Mouse (Mus musculus) activated CD4-positive, CD25-positive, alpha-beta regulatory T cell, adult 4 months (primary cell): Measurements from ENCODE around the gene Col4a2. TPM values are rescaled to one million over a fixed set of nuclear protein-coding genes. Genes with fewer than 3 reads are reported as not detected.

Experiments used
- ATAC-seq: one replicate; pipeline ENCODE4 v1.8.0; 2017
- polyA plus RNA-seq, 2 experiments: library from polyadenylated mRNA; unstranded; fragments of 100-300 nt; shearing (Covaris generic); gene quantifications; one replicate each; pipeline ENCODE4 v1.2.1; 2017

The Col4a2 gene
- polyA plus RNA-seq, 2 experiments from 2014 or later, result not detected

GRCm38 (mm10) chr8:11297141-11297838, 15.3 kb upstream of the Col4a2 start:
- ATAC-seq, result no peak

- ATAC-seq, result no peak
These were observed 13.9 kb upstream of the Col4a2 start for GRCm38 (mm10) chr8:11298531-11299316.

DNA sequence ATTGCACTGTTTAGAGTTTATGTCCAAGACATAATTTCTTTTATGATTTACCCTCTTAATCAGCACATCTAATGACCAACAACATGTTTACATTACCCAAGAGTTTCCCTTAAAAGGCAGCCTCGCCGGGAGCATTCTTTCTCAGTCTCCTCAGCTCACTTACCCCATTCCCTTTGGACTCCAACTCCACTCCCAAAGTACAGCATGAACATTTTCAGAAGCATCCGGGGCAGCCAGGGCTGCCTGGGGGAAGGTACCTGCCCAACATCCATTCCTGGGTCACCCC, 13.3 kb upstream of the Col4a2 start:
- ATAC-seq, result no peak

DNA sequence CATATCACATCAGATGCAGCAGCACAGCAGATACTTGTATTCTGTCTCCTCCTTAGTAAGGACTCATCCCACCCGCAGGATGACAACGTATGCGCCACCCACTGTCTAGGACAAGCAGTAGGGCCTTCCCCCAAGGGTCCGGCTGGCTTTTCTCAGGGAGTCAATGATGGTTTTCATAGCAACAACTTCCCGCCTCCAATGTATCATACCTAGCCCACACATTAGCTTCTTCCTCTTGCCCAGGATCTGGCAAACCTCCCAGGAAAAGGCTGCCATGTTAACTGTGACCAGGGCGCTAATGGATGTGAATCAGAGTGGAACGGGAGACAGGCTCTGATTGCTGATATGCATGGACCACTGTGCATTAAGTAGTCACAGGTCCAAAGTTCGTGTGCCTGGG, 12.2 kb upstream of the Col4a2 start:
- no peak for ATAC-seq

DNA sequence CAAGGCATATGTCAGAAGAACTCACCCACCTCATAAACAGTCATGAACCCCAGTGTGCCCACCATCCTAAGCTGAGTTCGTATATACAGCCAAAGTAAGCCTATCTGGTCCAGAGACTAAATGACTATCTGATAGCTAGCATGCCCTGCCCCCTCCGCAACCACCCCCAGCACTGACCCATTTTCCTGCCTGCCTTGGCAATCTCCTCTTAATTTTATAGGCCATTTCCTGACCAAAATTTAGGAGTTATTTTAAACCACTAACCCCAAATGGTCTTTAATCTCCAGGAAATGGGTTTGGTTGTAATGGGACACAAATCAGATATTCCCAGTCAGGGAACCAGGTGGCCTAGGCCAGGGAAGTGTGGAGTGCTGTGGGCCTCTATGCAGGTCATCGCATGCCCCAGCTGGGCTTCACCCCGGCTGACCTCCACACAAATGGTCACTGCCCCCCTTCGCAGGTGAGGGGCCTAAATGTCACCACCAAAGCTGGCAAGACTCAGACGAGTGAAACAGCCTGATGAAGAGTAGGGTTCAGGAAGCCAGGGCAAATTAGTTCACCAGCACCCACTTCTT, 8.5 kb upstream of the Col4a2 start:
- ATAC-seq, result no peak

- no peak for ATAC-seq
These were observed 7.1 kb upstream of the Col4a2 start for GRCm38 (mm10) chr8:11305539-11305938.

GRCm38 (mm10) chr8:11307451-11307850, 5.2 kb upstream of the Col4a2 start:
- no peak for ATAC-seq

- ATAC-seq, result no peak
These were observed 4.0 kb upstream of the Col4a2 start for GRCm38 (mm10) chr8:11308570-11308998.

DNA sequence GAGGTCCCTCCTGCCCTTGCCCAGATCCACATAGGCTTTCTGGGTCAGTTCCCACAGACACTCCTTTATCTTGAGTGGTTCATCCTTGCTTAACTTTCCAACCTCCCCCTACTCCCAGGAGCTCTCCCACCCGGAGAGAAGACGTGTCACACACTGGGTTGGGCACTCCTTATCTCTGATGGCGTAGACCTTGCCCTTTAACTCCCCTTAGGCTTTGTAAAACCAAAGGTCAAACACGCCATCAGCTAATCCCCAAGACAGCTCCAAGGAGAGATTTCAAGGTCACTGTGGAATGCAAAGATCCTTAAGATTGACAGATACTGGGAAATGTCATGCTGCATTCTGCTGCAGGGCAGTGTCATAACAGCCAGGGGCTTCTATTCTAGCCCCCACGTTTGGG, 3.4 kb upstream of the Col4a2 start:
- ATAC-seq, result no peak

GRCm38 (mm10) chr8:11310049-11310448, 2.6 kb upstream of the Col4a2 start:
- ATAC-seq, result no peak

DNA sequence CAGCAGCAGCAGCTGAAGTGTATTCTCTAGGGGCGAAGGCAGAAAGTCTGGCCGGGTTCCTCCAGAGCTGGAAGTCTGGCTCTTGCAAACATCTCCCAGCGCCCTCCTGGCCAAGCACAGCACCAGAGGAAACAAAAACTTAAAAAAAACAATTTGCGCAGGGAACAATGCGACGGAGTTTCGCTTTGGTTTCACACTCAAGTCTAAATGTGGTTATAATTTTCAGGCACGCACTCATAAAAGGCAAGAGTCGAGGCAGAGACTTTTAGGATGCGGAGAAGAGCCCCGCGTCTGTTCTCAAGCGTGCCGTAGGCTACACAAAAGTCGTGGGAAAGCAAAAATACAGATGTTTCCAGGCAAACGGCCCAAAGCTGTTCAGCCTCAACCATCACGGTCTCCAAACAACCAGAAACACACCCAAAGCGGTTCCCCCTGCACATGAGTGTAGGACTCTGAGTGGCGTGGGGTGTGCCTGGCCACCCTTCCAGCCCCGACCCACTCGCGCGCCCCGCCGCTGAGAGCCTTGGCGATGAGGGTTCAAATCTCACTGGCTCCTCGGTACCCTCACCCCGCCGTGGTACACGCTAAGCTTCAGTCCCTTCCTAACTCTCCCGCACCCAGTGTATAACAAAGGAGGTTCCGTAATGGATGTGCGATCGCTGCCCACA, 790 bp upstream of the Col4a2 start:
- ATAC-seq, result no peak

DNA sequence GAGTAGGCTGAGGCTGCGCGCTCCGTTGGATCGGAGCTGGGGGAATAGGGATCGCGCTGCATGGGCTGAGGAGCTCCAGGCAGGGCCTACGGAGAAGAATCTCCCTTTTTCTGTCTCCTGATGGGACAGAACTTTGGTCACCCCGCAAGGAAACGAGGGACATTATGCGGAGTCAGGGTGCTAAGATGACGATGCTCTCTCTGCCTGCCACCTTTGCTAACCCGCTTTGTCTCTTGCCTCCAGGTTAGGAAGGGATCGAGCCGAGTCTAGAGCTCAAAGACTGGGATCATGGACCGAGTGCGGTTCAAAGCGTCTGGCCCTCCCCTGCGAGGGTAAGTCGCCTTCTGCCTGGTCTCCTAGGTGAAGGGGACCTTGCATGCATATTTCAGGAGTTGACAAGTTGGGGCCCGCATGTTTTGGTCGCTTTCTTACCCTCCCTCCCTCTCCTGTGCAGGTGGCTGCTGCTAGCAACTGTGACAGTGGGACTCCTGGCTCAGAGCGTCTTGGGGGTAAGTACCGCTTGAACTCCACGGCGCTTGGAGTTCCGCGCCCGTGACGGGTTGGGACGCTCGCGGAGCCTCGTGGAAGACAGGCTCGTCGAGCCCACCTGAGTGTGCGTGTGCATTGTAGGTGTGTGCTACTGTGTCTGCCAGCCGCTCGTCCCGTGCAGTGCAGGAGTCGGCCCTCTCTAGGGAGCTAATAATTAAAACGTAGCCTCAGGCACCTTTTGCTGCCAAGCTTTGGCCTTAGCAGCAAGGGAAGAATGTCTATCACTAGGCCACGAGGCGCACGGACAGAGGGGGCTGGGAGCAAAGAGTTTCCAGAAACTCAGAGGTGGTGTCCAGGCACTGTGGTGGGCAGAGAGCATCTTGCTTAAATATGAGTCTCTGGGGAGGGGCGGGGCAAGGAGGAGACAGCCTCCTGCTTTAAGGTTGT, 839 bp downstream of the Col4a2 start:
- no peak for ATAC-seq

DNA sequence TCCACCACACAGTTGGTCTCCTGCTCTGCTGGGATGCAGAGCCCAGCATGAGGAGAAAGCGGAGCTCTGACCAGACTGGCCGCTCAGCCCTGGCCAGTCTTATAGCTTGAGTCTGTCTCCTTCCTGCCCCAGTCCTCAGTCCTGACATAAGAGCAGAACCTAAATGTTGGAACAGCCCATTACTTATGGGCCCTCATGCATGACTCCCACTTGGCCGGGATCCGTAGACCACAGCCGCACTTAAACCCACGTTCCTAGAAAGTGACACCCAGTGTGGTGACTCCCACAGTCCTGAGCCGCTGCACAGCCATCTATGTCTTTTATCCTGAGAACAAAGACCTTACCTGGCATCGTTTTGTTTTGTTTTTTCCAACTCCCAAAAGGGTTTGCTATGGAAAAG, 2.0 kb downstream of the Col4a2 start:
- no peak for ATAC-seq

DNA sequence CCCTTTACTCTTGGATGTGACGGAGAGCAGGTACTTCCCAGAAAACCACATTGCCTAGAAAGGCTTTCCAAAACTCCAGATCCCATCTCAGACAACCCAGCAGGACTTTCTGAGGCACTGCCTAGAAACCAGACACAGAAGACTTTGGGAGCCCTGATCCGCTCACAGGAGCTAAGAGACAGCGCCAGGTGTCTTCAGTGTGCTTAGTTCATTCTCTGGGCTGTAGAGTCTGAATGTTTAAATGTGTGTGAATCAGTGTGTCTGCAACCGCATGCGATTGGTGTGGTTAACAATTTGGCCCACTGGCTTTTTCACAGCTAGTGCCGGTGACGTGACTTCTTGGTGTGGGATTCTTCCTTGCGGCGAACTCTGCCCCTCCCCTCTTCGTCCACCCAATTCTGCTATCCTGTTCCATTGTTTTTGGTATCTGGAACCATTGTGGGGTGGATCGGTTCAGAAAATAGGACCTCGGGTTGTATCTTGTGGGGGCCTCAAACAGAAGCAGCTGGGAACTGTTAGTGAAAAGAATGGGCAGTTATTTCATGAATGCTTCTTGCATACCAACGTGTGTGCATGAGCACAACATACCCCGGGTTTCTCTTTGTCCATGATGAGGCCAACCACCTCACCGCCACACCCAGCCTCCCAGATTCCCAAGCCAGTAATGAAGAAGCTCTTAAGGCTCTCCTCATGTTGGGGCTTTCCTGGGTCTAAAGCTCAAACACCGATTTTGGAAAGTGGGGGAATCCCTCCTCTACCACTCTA, 2.8 kb downstream of the Col4a2 start:
- ATAC-seq, result no peak

GRCm38 (mm10) chr8:11316118-11316517, 3.5 kb downstream of the Col4a2 start:
- ATAC-seq, result no peak

GRCm38 (mm10) chr8:11319405-11319804, 6.8 kb downstream of the Col4a2 start:
- ATAC-seq, result no peak

- ATAC-seq, result no peak
These were observed 9.2 kb downstream of the Col4a2 start for GRCm38 (mm10) chr8:11321841-11322240.

- ATAC-seq, result no peak
These were observed 10.3 kb downstream of the Col4a2 start for GRCm38 (mm10) chr8:11322724-11323585.

GRCm38 (mm10) chr8:11323681-11324080, 11.1 kb downstream of the Col4a2 start:
- no peak for ATAC-seq

GRCm38 (mm10) chr8:11324801-11325395, 12.3 kb downstream of the Col4a2 start:
- no peak for ATAC-seq
